ENCODE assay signal across 12 mouse cellular contexts in genomic region chr2:6363126-6363525, GRCm38 (mm10). TPM values are rescaled to one million over a fixed set of nuclear protein-coding genes. Genes with fewer than 3 reads are reported as not detected.
DNase-seq lines count a peak whose midpoint lies in the region; ATAC-seq and TF ChIP-seq lines count a peak whose summit lies in the region.
"Had no signal": no experiment of that assay in that cellular context is flagged by ENCODE, and none has a peak within 500 bp of the region (broad histone marks: within the 10 kb centered on the region; RNA-seq: fewer than 3 reads in every experiment).

No protein-coding gene starts in this region.

- peak; percentile 20; the same call in 1 of the 2 replicates for TF ChIP-seq CTCF in liver, postnatal 0 days (IDR thresholded peaks at IDR 0.05; ENCODE audit: low read depth)

- WGBS in liver, postnatal 0 days (ENCODE audit: insufficient replicate concordance): 42% methylated on average over 13 of the region's 13 CpGs
- whole genome bisulfite sequencing in liver, embryonic 12.5 days (ENCODE audit: insufficient replicate concordance): 69% methylated on average over 13 of the region's 13 CpGs
- WGBS in embryonic facial prominence, embryonic 14.5 days: 49% methylated on average over 13 of the region's 13 CpGs

- no peak overlapping the region for H3K27ac ChIP-seq in liver, postnatal 0 days (ENCODE audit: low read depth)
- H3K27ac ChIP-seq in liver, embryonic 12.5 days: no peak overlapping the region
- no peak overlapping the region for H3K27ac ChIP-seq in ES-E14 (ENCODE audit: insufficient read depth, low read depth, low read length, poor library complexity, severe bottlenecking)
- H3K27ac ChIP-seq in embryonic facial prominence, embryonic 14.5 days (replicated peaks; ENCODE audit: low read depth, low read length): no peak overlapping the region

- peaks cover 34% of the 10 kb centered on the region for H3K4me1 ChIP-seq in liver, postnatal 0 days (ENCODE audit: insufficient read depth)
- peaks cover 75% of the 10 kb centered on the region for H3K4me1 ChIP-seq in liver, embryonic 12.5 days
- H3K4me1 ChIP-seq in ES-E14 (ENCODE audit: control insufficient read depth in 2 of 2, insufficient read depth in 2 of 2, low read length in 2 of 2, poor library complexity in 1 of 2): peaks cover 0 to 11% of the 10 kb centered on the region in 2 experiments; a peak in 1 of 4 replicates
- H3K4me1 ChIP-seq in embryonic facial prominence, embryonic 14.5 days (ENCODE audit: control insufficient read depth, insufficient read depth, low read length): peaks cover 23% of the 10 kb centered on the region

- H3K9me3 ChIP-seq in liver, postnatal 0 days (ENCODE audit: low read length): no peaks in the 10 kb centered on the region
- H3K9me3 ChIP-seq in liver, embryonic 12.5 days (replicated peaks): no peaks in the 10 kb centered on the region
- no peaks in the 10 kb centered on the region for H3K9me3 ChIP-seq in ES-E14 (ENCODE audit: control insufficient read depth, insufficient read depth, low read depth, low read length)
- no peaks in the 10 kb centered on the region for H3K9me3 ChIP-seq in embryonic facial prominence, embryonic 14.5 days (ENCODE audit: control insufficient read depth, low read length)

- H3K9ac ChIP-seq in liver, postnatal 0 days (replicated peaks): no peak overlapping the region
- no peak overlapping the region for H3K9ac ChIP-seq in liver, embryonic 12.5 days
- peak overlapping the region; percentile 32; the same call in 1 of the 2 replicates for H3K9ac ChIP-seq in ES-E14 (ENCODE audit: insufficient read depth, low read depth, low read length, poor library complexity, severe bottlenecking)
- 0 out of 2 replicates have a peak overlapping the region, but pooled peaks have one; percentile 1 for H3K9ac ChIP-seq in embryonic facial prominence, embryonic 14.5 days (ENCODE audit: low read depth, low read length)

- no peak for TF ChIP-seq EP300 in liver, postnatal 0 days (IDR thresholded peaks at IDR 0.05; ENCODE audit: low read depth)

- no peak overlapping the region for H3K4me3 ChIP-seq in liver, postnatal 0 days (ENCODE audit: low read depth, low read length)
- H3K4me3 ChIP-seq in liver, embryonic 12.5 days: no peak overlapping the region
- no peak overlapping the region; a peak in 1 of 4 replicates for H3K4me3 ChIP-seq in ES-E14 (ENCODE audit: insufficient read depth in 1 of 2, low read depth in 1 of 2, low read length in 2 of 2, poor library complexity in 1 of 2, severe bottlenecking in 1 of 2)
- H3K4me3 ChIP-seq in embryonic facial prominence, embryonic 14.5 days (ENCODE audit: low read depth, low read length): no peak overlapping the region

- no peak for DNase-seq in liver, postnatal 0 days
- no peak for DNase-seq in ES-E14 (ENCODE audit: low read depth, low spot score)
- no peak for DNase-seq in embryonic facial prominence, embryonic 14.5 days (ENCODE audit: low spot score)
- no peak for DNase-seq in retina, embryonic 14.5 days (ENCODE audit: low spot score)
- DNase-seq in gastrocnemius, postnatal 36 days: no peak
- no peak for DNase-seq in cerebellum, postnatal 25 days
- DNase-seq: cerebellum, postnatal 14 days; gastrocnemius, postnatal 14 days; lung, postnatal 4 days had no signal

- no peaks in the 10 kb centered on the region for H3K36me3 ChIP-seq in liver, postnatal 0 days (replicated peaks; ENCODE audit: insufficient read depth, low read length)
- no peaks in the 10 kb centered on the region for H3K36me3 ChIP-seq in liver, embryonic 12.5 days
- no peaks in the 10 kb centered on the region for H3K36me3 ChIP-seq in ES-E14 (ENCODE audit: control insufficient read depth, insufficient read depth, low read length, poor library complexity, severe bottlenecking)
- H3K36me3 ChIP-seq in embryonic facial prominence, embryonic 14.5 days (ENCODE audit: control insufficient read depth, insufficient read depth, low read length): no peaks in the 10 kb centered on the region

- in situ Hi-C loops in ES-E14 (cut with MboI; ENCODE audit: low sequenced_read_pairs in 2 of 2, unreplicated experiment in 2 of 2): no loop called here

- H3K4me2 ChIP-seq in liver, postnatal 0 days (ENCODE audit: low read depth, low read length): no peak overlapping the region; the same call in 1 of the 2 replicates
- H3K4me2 ChIP-seq in liver, embryonic 12.5 days: no peak overlapping the region
- H3K4me2 ChIP-seq in embryonic facial prominence, embryonic 14.5 days (ENCODE audit: low read depth, low read length): no peak overlapping the region

- no peaks in the 10 kb centered on the region for H3K27me3 ChIP-seq in liver, postnatal 0 days (ENCODE audit: insufficient read depth, low read length)
- H3K27me3 ChIP-seq in liver, embryonic 12.5 days (replicated peaks): no peaks in the 10 kb centered on the region
- H3K27me3 ChIP-seq in embryonic facial prominence, embryonic 14.5 days (replicated peaks; ENCODE audit: control insufficient read depth, insufficient read depth, low read length): no peaks in the 10 kb centered on the region

- intact Hi-C loops in gastrocnemius, postnatal 36 days (cut with DNase I): no loop called here

- ATAC-seq in liver, postnatal 0 days: no peak
- no peak for ATAC-seq in liver, embryonic 12.5 days
- ATAC-seq in embryonic facial prominence, embryonic 14.5 days (ENCODE audit: low read depth): 0 out of 2 replicates have a peak, but pooled peaks have one; percentile 24
- peak; percentile 82 for ATAC-seq in monocyte, adult 5-6 weeks (replicated peaks; ENCODE audit: insufficient number of reproducible peaks, low FRiP score, low TSS enrichment, poor library complexity, severe bottlenecking)
- ATAC-seq: hindbrain, embryonic 16.5 days had no signal

TF ChIP-seq in ES-E14, 5 proteins besides CTCF, POLR2A, EP300 and RAD21:
- TF ChIP-seq ZC3H11A (IDR thresholded peaks at IDR 0.05; ENCODE audit: borderline replicate concordance, low read depth, low read length) (no peak), CHD2 (IDR thresholded peaks at IDR 0.05; ENCODE audit: low read depth, low read length) (no peak), MAFK (IDR thresholded peaks at IDR 0.05; ENCODE audit: insufficient read depth, low read depth, low read length) (no peak)

RNA-seq across cellular contexts. Expression of gene Usp6nl, which starts 40.7 kb away (rescaled TPM):
- polyA plus RNA-seq in liver, postnatal 0 days (2015; fragmentation: Nextera tagmentation; extraction: Ambion mirVana): 4.6 and 5.1 TPM in 2 replicates
- polyA plus RNA-seq in liver, embryonic 12.5 days (2016; fragmentation: Nextera tagmentation; extraction: Ambion mirVana): 7.7 and 7.9 TPM in 2 replicates
- total RNA-seq in ES-E14 (2012; rRNA removed): 9.1 and 11.2 TPM in 2 replicates
- 8.0 and 8.5 TPM in 2 replicates for polyA plus RNA-seq in embryonic facial prominence, embryonic 14.5 days (2014; fragmentation: Nextera tagmentation; extraction: Ambion mirVana)
- total RNA-seq in monocyte, adult 5-6 weeks (2017): 17.1 to 24.3 TPM (median 21.7 TPM) in 3 replicates
- 1 to 10 TPM; 3.5 to 3.6 TPM for total RNA-seq in gastrocnemius, postnatal 36 days (2021)

Comparison
In these comparisons a context has a peak if more than half of its experiments do, and no peak if none do; other contexts are left out.
1. ATAC-seq: peak in embryonic facial prominence, embryonic 14.5 days (single experiment) and monocyte, adult 5-6 weeks (single experiment); none in liver, postnatal 0 days (single experiment) and liver, embryonic 12.5 days (single experiment).
2. H3K9ac ChIP-seq: peak in ES-E14 (single experiment) and embryonic facial prominence, embryonic 14.5 days (single experiment); none in liver, postnatal 0 days (single experiment) and liver, embryonic 12.5 days (single experiment).